Mouse (Mus musculus) hindbrain, embryonic 16.5 days (tissue): ENCODE data around the gene Gm15127. TPM values are rescaled to one million over a fixed set of nuclear protein-coding genes. Genes with fewer than 3 reads are reported as not detected.
"Not testable (repeated sequence)": the region's sequence is repeated elsewhere in the genome, so short reads cannot be mapped to it uniquely, and the experiment has no call there.

Source experiments
- ATAC-seq: fragments of 200-750 bp; cut with Nextera tagmentation; 2 replicates; pipeline ENCODE4 v1.8.0; 2017; ENCODE audit warnings: moderate TSS enrichment, moderate library complexity
- H3K27ac ChIP-seq: fragments of 300-500 bp; sonication (generic); 2 replicates; pipeline ENCODE4 v1.5.1; 2014; ENCODE audit warnings: low read depth, mild to moderate bottlenecking, control low read depth, low read length, moderate library complexity
- H3K27me3 ChIP-seq: fragments of 300-500 bp; sonication (generic); replicated peaks from 2 replicates; pipeline ENCODE4 v1.6.1; 2014; ENCODE audit warnings: low read length; ENCODE audit not compliant: control insufficient read depth, insufficient read depth
- H3K36me3 ChIP-seq: fragments of 300-500 bp; sonication (generic); 2 replicates; pipeline ENCODE4 v1.6.1; 2014; ENCODE audit warnings: mild to moderate bottlenecking, low read length, moderate library complexity, mixed read lengths; ENCODE audit not compliant: control insufficient read depth, insufficient read depth
- H3K4me1 ChIP-seq: fragments of 300-500 bp; sonication (generic); 2 replicates; pipeline ENCODE4 v1.6.1; 2014; ENCODE audit warnings: low read depth, low read length; ENCODE audit not compliant: control insufficient read depth, insufficient read depth
- H3K4me2 ChIP-seq: fragments of 300-500 bp; sonication (generic); 2 replicates; pipeline ENCODE4 v1.6.1; 2014; ENCODE audit warnings: mild to moderate bottlenecking, low read length, control low read depth, moderate library complexity
- H3K4me3 ChIP-seq: fragments of 300-500 bp; sonication (generic); 2 replicates; pipeline ENCODE4 v1.5.1; 2014; ENCODE audit warnings: mild to moderate bottlenecking, low read length, control low read depth, moderate library complexity
- H3K9ac ChIP-seq: fragments of 300-500 bp; sonication (generic); 2 replicates; pipeline ENCODE4 v1.6.1; 2014; ENCODE audit warnings: low read depth, mild to moderate bottlenecking, control low read depth, low read length, moderate library complexity
- H3K9me3 ChIP-seq: fragments of 300-500 bp; sonication (generic); 2 replicates; pipeline ENCODE4 v1.6.1; 2014; ENCODE audit warnings: mild to moderate bottlenecking, low read length, moderate library complexity; ENCODE audit not compliant: control insufficient read depth
- WGBS: fragments of 180-500 bp; shearing (Covaris S2); extraction: QIAGEN DNeasy Blood & Tissue Kit; methylation state at CpG from one replicate; pipeline ENCODE4 v1.1.7; 2014; 5-methylcytosine and 5-hydroxymethylcytosine counted together
- polyA plus RNA-seq: library from polyadenylated mRNA; unstranded; fragments of >200 nt; fragmentation: Nextera tagmentation; extraction: Ambion mirVana; gene quantifications from 2 replicates; pipeline ENCODE4 v1.2.1, GENCODE M21; 2015

Gene Gm15127
- polyA plus RNA-seq, result not detected in 2 replicates

- H3K27me3 ChIP-seq, H3K27ac ChIP-seq, H3K9ac ChIP-seq, H3K36me3 ChIP-seq, H3K4me2 ChIP-seq, ATAC-seq, H3K9me3 ChIP-seq, H3K4me3 ChIP-seq, H3K4me1 ChIP-seq: not testable (repeated sequence)
- 83% methylated on average over 1 of the region's 4 CpGs for WGBS
These were observed at the start of gene Gm15127 for GRCm38 (mm10) chrX:148663298-148663697. Gene Gm15127 (plus strand): TSS chrX:148663598.

DNA sequence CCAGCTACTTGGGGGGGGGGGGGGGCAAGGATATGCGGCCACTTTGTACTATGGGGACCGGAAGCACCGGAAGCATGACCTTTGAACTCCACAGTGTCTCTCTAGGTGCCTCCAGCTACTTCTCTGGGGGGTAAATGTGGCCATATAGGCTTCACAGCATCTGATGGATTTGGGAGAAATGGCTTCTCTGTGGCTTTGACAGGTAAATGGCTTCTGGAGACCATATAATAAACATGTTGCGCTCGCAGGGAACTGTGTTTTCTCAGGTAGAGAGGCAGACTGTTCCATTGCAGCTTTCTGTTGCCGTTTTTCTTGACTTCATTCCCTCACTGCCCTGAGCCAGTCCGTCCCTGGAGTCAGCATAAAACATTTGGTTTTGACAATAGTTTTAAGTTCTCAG, 48.3 kb upstream of the Gm15127 start, which contains the start of gene Gm8334:
Gene Gm8334, minus strand, starts transcription at position 101 of the 400 bp plus-strand sequence.
- H3K9ac ChIP-seq, ATAC-seq, H3K4me3 ChIP-seq, H3K36me3 ChIP-seq, H3K9me3 ChIP-seq, H3K27ac ChIP-seq, H3K4me2 ChIP-seq, H3K4me1 ChIP-seq, H3K27me3 ChIP-seq: not testable (repeated sequence)
- 97% methylated on average over 3 of the region's 7 CpGs for WGBS

DNA sequence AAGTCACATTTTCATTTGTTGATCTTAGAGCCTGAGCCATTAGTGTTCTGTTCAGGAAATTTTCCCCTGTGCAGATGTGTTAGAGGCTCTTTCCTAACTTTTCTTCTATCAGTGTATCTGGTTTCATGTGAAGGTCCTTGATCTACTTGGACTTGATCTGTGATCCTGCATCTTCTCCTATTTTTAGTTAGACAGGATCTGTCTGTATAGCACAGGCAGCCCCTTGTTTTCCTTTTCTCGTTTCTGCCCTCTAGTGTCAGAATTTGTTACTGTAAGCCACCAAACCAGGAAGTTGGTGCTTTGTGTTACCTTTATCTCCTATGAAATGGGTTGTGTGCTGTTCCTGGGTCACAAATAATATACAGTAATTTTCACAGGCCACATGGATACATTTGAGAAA, 12.9 kb downstream of the Gm15127 start:
- H3K36me3 ChIP-seq, ATAC-seq: not testable (repeated sequence)
- 36% methylated on average over 1 of the region's 1 CpGs for WGBS

More for the DNA sequence above, 12.9 kb downstream of the Gm15127 start:
- not testable (repeated sequence) for H3K9me3 ChIP-seq, H3K27ac ChIP-seq, H3K4me1 ChIP-seq, H3K27me3 ChIP-seq, H3K4me3 ChIP-seq, H3K4me2 ChIP-seq, H3K9ac ChIP-seq

Other genes starting within 250 kb of the Gm15127 start
- not detected in 2 replicates for gene Gm15114, start 174.6 kb upstream of the Gm15127 start, polyA plus RNA-seq
- gene Gm8334, start 48.4 kb upstream of the Gm15127 start, polyA plus RNA-seq, result not detected in 2 replicates
- not detected in 2 replicates for gene Luzp4, start 194.0 kb downstream of the Gm15127 start, polyA plus RNA-seq